Mouse (Mus musculus) kidney, embryonic 14.5 days (tissue): ENCODE data around the gene Sema5a. TPM values are rescaled to one million over a fixed set of nuclear protein-coding genes. Genes with fewer than 3 reads are reported as not detected.

ENCODE experiments used
- ATAC-seq: fragments of 200-750 bp; cut with Nextera tagmentation; 2 replicates; pipeline ENCODE4 v1.8.0; 2017; ENCODE audit warnings: moderate number of reproducible peaks, mild to moderate bottlenecking, moderate TSS enrichment, moderate library complexity; ENCODE audit not compliant: low FRiP score, low TSS enrichment
- H3K27ac ChIP-seq: fragments of 300-500 bp; sonication (generic); 2 replicates; pipeline ENCODE4 v1.5.1; 2014; ENCODE audit warnings: low read depth, mild to moderate bottlenecking, low read length, moderate library complexity, mixed read lengths
- H3K27me3 ChIP-seq: fragments of 300-500 bp; sonication (generic); 2 replicates; pipeline ENCODE4 v1.6.1; 2014; ENCODE audit warnings: mild to moderate bottlenecking, low read length; ENCODE audit not compliant: control insufficient read depth, insufficient read depth
- H3K36me3 ChIP-seq: fragments of 300-500 bp; sonication (generic); 2 replicates; pipeline ENCODE4 v1.6.1; 2014; ENCODE audit warnings: low read length, mixed read lengths; ENCODE audit not compliant: control insufficient read depth, insufficient read depth
- H3K4me1 ChIP-seq: fragments of 300-500 bp; sonication (generic); 2 replicates; pipeline ENCODE4 v1.6.1; 2014; ENCODE audit warnings: low read length, mixed read lengths; ENCODE audit not compliant: control insufficient read depth, insufficient read depth
- H3K4me2 ChIP-seq: fragments of 300-500 bp; sonication (generic); replicated peaks from 2 replicates; pipeline ENCODE4 v1.6.1; 2014; ENCODE audit warnings: low read depth, mild to moderate bottlenecking, low read length
- H3K4me3 ChIP-seq: fragments of 300-500 bp; sonication (generic); 2 replicates; pipeline ENCODE4 v1.5.1; 2014; ENCODE audit warnings: mild to moderate bottlenecking, low read length
- H3K9ac ChIP-seq: fragments of 300-500 bp; sonication (generic); 2 replicates; pipeline ENCODE4 v1.6.1; 2014; ENCODE audit warnings: low read depth, mild to moderate bottlenecking, low read length, moderate library complexity
- H3K9me3 ChIP-seq: fragments of 300-500 bp; sonication (generic); 2 replicates; pipeline ENCODE4 v1.6.1; 2016; ENCODE audit warnings: low read length; ENCODE audit not compliant: control insufficient read depth
- WGBS: fragments of 180-500 bp; shearing (Covaris S2); extraction: QIAGEN DNeasy Blood & Tissue Kit; methylation state at CpG from one replicate; pipeline ENCODE4 v1.1.7; 2014; 5-methylcytosine and 5-hydroxymethylcytosine counted together
- polyA plus RNA-seq: library from polyadenylated mRNA; unstranded; fragments of >200 nt; fragmentation: Nextera tagmentation; extraction: Ambion mirVana; gene quantifications from 2 replicates; pipeline ENCODE4 v1.2.1, GENCODE M21; 2014

Gene Sema5a
- polyA plus RNA-seq, 1 experiment from 2014 or later, result 30.2 TPM

DNA sequence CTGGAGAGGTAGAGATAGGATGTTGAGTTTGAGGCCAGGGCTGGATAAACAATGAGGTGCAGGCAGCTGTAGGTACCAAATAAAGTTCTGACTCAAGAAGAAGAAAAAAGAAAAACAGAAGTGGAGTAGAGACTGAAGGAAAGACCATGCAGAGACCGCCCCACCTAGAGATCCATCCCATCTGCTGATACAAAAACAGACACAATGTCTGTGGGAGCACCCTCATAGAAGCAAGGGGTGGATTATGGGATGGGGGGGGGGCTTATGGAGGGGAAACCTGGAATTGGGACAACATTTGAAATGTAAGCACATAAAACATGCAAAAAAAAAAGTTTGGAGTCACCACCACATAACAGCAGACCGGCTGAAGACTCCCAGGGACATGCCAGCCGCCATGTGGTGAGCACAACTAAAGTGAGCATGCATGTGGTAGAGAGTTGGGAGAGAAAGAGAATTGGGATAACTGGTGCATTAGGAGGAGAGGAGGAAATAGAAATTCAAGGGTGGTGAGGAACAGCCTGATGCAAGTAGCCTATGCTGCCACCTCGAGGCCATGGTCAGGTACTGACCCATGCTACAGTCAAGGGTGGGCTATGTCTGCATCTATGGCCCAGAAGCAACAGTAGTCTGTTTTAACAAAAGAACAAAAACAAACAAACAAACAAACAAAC is 473.8 kb downstream of the Sema5a start:
- WGBS, result 41% methylated on average over 4 of the region's 4 CpGs
- Histone ChIP-seq H3K4me3 (no peak overlapping the region), H3K27ac (no peak overlapping the region), H3K4me1 (no peaks in the 10 kb centered on the region), H3K36me3 (no peaks in the 10 kb centered on the region), H3K9ac (no peak overlapping the region), H3K27me3 (no peaks in the 10 kb centered on the region; the same call in 1 of the 2 replicates), H3K4me2 (no peak overlapping the region), H3K9me3 (no peaks in the 10 kb centered on the region)
- peak; percentile 84; the same call in 1 of the 2 replicates for ATAC-seq

DNA sequence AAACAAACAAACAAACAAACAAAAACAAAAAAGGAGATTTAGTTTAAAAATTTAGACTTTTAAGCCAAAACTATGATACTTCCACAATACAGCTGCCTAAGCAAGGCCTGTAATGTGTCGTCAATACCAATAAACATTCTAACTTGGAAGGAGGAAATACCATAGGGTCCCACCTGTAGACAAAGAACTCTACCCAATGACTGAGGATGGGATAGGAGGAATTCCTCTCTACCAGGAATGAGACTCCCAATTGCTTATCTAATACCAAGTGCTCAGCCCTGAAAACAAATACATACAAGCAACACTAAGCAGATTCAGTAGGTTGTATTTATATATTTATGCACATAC is 474.3 kb downstream of the Sema5a start:
- Histone ChIP-seq H3K27ac (no peak overlapping the region), H3K4me1 (no peaks in the 10 kb centered on the region), H3K9ac (no peak overlapping the region), H3K4me2 (no peak overlapping the region), H3K36me3 (no peaks in the 10 kb centered on the region), H3K4me3 (no peak overlapping the region), H3K27me3 (no peaks in the 10 kb centered on the region; the same call in 1 of the 2 replicates), H3K9me3 (no peaks in the 10 kb centered on the region)
- WGBS, result 87% methylated on average over 1 of the region's 1 CpGs
- ATAC-seq, result no peak

GRCm38 (mm10) chr15:32730839-32731238 is 486.2 kb downstream of the Sema5a start:
- Histone ChIP-seq H3K9me3 (no peaks in the 10 kb centered on the region), H3K4me2 (no peak overlapping the region), H3K4me1 (no peaks in the 10 kb centered on the region), H3K36me3 (no peaks in the 10 kb centered on the region), H3K27ac (no peak overlapping the region), H3K4me3 (no peak overlapping the region), H3K27me3 (no peaks in the 10 kb centered on the region), H3K9ac (no peak overlapping the region)
- no peak for ATAC-seq
- WGBS, result 31% methylated on average over 3 of the region's 3 CpGs

Other genes starting within 250 kb of the Sema5a start
- not detected in 2 replicates for gene Tas2r119, start 67.5 kb upstream of the Sema5a start, polyA plus RNA-seq